Mouse (Mus musculus) myocyte (in vitro differentiated cells): ENCODE data around the gene Nppb. TPM values are rescaled to one million over a fixed set of nuclear protein-coding genes. Genes with fewer than 3 reads are reported as not detected.

Experiments used
- H3K27me3 ChIP-seq: one replicate; pipeline ENCODE4 v1.6.1; 2011; ENCODE audit not compliant: control insufficient read depth, insufficient read depth, insufficient read length
- H3K36me3 ChIP-seq: one replicate; pipeline ENCODE4 v1.6.1; 2011; ENCODE audit not compliant: control insufficient read depth, insufficient read depth
- H3K4me2 ChIP-seq: one replicate; pipeline ENCODE4 v1.6.1; 2011; ENCODE audit warnings: low read depth, control low read depth
- H3K4me3 ChIP-seq: one replicate; pipeline ENCODE4 v1.5.1; 2011; ENCODE audit warnings: mild to moderate bottlenecking, control low read depth, moderate library complexity
- H3K79me2 ChIP-seq: one replicate; pipeline ENCODE4 v1.6.1; 2011; ENCODE audit not compliant: control insufficient read depth, insufficient read depth
- H3ac ChIP-seq: one replicate; pipeline ENCODE4 v1.6.1; 2011; ENCODE audit not compliant: control insufficient read depth, insufficient read length
- CEBPB ChIP-seq: IDR thresholded peaks from 2 replicates; pipeline ENCODE4 v1.6.1; 2011; ENCODE audit warnings: mild to moderate bottlenecking, moderate library complexity; ENCODE audit not compliant: poor library complexity, insufficient read depth, severe bottlenecking
- E2F4 ChIP-seq: IDR thresholded peaks from one replicate; pipeline ENCODE4 v1.6.1; 2011; ENCODE audit warnings: mild to moderate bottlenecking, control low read depth, moderate library complexity; ENCODE audit not compliant: insufficient read depth
- MAX ChIP-seq: IDR thresholded peaks from one replicate; pipeline ENCODE4 v1.6.1; 2011; ENCODE audit warnings: low read depth, mild to moderate bottlenecking, control low read depth
- MYOD1 ChIP-seq, 3 experiments: IDR thresholded peaks; one replicate each; pipeline ENCODE4 v1.6.1; 2011; ENCODE audit warnings: control low read depth in 2 of 3, low read depth in 2 of 3, mild to moderate bottlenecking in 2 of 3, moderate library complexity in 1 of 3; ENCODE audit not compliant: insufficient read length in 2 of 3, control insufficient read depth in 1 of 3
- MYOG ChIP-seq, 3 experiments: IDR thresholded peaks; one replicate each; pipeline ENCODE4 v1.6.1; 2011; ENCODE audit warnings: control low read depth in 2 of 3, low read depth in 2 of 3, mild to moderate bottlenecking in 2 of 3; ENCODE audit not compliant: insufficient read length in 2 of 3, control insufficient read depth in 1 of 3, insufficient read depth in 1 of 3
- POLR2A ChIP-seq: IDR thresholded peaks from one replicate; pipeline ENCODE4 v1.6.1; 2011; ENCODE audit warnings: low read depth, mild to moderate bottlenecking, control low read depth, moderate library complexity; ENCODE audit not compliant: insufficient read length
- POLR2AphosphoS2 ChIP-seq: IDR thresholded peaks from one replicate; pipeline ENCODE4 v1.6.1; 2011; ENCODE audit warnings: low read depth, control low read depth; ENCODE audit not compliant: insufficient read length
- REST ChIP-seq: IDR thresholded peaks from one replicate; pipeline ENCODE4 v1.6.1; 2011; ENCODE audit warnings: mild to moderate bottlenecking, control low read depth, moderate library complexity; ENCODE audit not compliant: insufficient read depth, insufficient read length
- SRF ChIP-seq: IDR thresholded peaks from one replicate; pipeline ENCODE4 v1.6.1; 2011; ENCODE audit warnings: low read depth; ENCODE audit not compliant: control insufficient read depth, insufficient read length
- TCF12 ChIP-seq: IDR thresholded peaks from one replicate; pipeline ENCODE4 v1.6.1; 2011; ENCODE audit warnings: mild to moderate bottlenecking, control low read depth; ENCODE audit not compliant: poor library complexity, insufficient read depth, severe bottlenecking
- TCF3 ChIP-seq: IDR thresholded peaks from one replicate; pipeline ENCODE4 v1.6.1; 2011; ENCODE audit warnings: low read depth, control low read depth; ENCODE audit not compliant: insufficient read length
- USF1 ChIP-seq: IDR thresholded peaks from one replicate; pipeline ENCODE4 v1.6.1; 2011; ENCODE audit warnings: low read depth, mild to moderate bottlenecking, control low read depth, moderate library complexity
- polyA plus RNA-seq: library from polyadenylated mRNA; unstranded; fragments of >200 nt; fragmentation: generic; extraction: Trizol; gene quantifications from one replicate; pipeline ENCODE4 v1.2.1, GENCODE M21; 2012; ENCODE audit warnings: missing spikeins

Nppb gene
- polyA plus RNA-seq, 1 experiment: 0.26 TPM

DNA sequence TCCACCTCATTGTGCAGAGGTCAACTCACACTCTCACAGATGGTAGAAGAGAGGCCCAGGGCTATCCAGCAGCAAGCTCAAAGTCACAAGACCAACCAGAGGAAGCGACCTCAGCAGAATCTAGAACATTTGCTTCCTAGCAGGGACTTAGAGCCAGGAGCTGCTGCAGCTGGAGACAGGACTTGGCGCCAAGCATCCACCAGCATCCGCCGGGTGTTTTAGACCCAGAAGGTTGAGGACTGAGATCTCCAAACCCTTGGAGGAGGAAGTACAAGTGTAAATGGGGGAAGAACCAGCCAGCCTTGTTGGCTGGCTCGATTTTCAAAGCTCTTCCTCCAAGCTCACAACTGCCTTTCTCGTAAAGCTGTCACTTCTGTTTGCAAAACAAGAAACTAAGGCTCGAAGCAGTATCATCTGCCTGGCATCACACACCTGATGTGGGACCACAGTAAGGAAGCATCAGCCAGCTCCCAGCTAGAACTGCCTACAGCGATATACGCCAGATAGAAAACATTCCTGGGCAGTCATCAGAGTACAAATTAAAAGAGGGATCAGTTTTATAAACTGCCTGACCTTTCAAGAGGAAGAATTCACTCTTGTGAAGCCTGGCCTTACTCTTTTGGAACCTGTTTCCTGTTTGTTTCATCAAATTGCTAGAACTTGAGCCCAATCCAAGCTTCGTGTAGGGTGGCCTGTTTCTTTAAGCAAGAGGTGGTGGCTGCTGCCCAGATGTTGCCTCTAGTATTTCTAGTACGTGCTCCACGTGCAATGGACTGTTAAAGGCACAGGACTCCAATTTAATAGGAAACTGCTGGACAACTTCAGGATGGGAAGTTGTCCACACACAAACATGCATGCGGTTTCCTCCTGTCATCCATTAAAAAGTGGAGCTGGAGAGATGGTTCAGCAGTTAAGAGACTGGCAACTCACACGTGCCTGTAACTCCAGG lies 47.2 kb upstream of the Nppb start:
- no peak overlapping the region for H3ac ChIP-seq

DNA sequence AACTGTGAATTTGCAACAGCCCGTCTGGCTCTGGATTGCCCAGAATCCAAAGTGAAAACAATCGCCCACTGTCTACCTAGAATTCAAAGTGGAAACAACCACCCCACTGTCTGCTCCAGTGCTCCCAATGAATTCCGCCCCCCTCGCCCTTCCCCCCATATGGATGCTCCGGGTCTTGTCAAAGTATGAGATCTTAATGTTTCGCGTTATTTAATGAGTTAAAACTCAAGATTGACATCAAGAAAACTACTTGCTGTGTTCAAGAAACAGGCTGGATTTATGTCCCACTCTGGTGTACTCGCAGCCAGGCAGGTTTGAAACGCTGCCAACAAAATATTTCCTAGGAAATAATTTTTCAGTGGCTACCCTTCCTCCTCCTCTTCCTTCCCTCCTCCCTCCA lies 45.5 kb upstream of the Nppb start:
- H3K79me2 ChIP-seq: peaks cover 32% of the 10 kb centered on the region
- H3K4me2 ChIP-seq: peak overlapping the region; percentile 99
- H3K36me3 ChIP-seq: no peaks in the 10 kb centered on the region
- TF ChIP-seq TCF3 (no peak), CEBPB (no peak), SRF (no peak), REST (no peak), MAX (no peak), MYOD1 (IDR thresholded peaks at IDR 0.05; ENCODE audit: control insufficient read depth in 1 of 3, insufficient read length in 2 of 3, low read depth in 2 of 3) (no peak), E2F4 (no peak), MYOG (IDR thresholded peaks at IDR 0.05; ENCODE audit: control insufficient read depth in 1 of 3, insufficient read depth in 1 of 3, insufficient read length in 2 of 3, low read depth in 2 of 3) (no peak), POLR2A (no peak), POLR2AphosphoS2 (no peak), USF1 (no peak), TCF12 (no peak)
- H3ac ChIP-seq: peak overlapping the region; percentile 99
- no peaks in the 10 kb centered on the region for H3K27me3 ChIP-seq
- peak overlapping the region; percentile 31 for H3K4me3 ChIP-seq

More for the DNA sequence above, 47.2 kb upstream of the Nppb start:
- TF ChIP-seq REST (no peak), TCF12 (no peak), SRF (no peak), MYOG (IDR thresholded peaks at IDR 0.05; ENCODE audit: control insufficient read depth in 1 of 3, insufficient read depth in 1 of 3, insufficient read length in 2 of 3, low read depth in 2 of 3) (no peak), USF1 (no peak), CEBPB (no peak), POLR2AphosphoS2 (no peak), POLR2A (no peak), TCF3 (no peak)
- H3K4me3 ChIP-seq: no peak overlapping the region
- H3K27me3 ChIP-seq: no peaks in the 10 kb centered on the region
- H3K4me2 ChIP-seq: peak overlapping the region; percentile 26
- H3K79me2 ChIP-seq: peaks cover 35% of the 10 kb centered on the region
- no peaks in the 10 kb centered on the region for H3K36me3 ChIP-seq

DNA sequence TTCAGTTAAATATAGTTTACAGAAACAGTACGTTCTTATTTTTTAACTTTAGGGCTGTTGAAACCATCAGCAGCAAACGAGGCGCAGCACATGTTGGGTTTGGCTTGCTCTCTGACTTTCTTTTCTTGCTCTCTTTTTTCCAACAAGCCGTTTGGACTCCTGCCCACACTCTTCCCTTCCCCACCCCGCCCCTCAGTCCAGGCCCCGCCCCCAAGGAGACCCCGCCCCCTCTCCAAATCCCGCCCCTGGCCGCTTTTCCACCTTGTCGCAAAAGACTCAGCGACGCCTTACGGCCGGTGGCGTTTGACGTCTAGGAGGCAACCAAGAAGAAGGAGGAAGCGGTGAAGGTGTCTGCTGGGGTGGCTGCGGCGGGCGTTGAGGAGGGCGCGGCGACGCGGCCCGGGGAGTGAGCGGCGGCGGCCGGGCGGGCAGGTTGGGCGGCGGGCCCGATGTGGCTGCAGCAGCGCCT lies 45.0 kb upstream of the Nppb start, which contains the start of gene 2510039O18Rik:
Gene 2510039O18Rik, plus strand, starts transcription at position 320 of the 469 bp plus-strand sequence.
- Histone ChIP-seq H3K4me3 (peak within 1 kb of the TSS; percentile 31), H3K27me3 (no peaks in the 10 kb centered on the region), H3ac (peak within 1 kb of the TSS; percentile 99), H3K4me2 (peak within 1 kb of the TSS; percentile 99), H3K36me3 (peaks cover 4% of the 10 kb centered on the region), H3K79me2 (peaks cover 27% of the 10 kb centered on the region)
- TF ChIP-seq TCF3 (no peak), POLR2A (peak; percentile 77), POLR2AphosphoS2 (peak; percentile 73), USF1 (no peak)

DNA sequence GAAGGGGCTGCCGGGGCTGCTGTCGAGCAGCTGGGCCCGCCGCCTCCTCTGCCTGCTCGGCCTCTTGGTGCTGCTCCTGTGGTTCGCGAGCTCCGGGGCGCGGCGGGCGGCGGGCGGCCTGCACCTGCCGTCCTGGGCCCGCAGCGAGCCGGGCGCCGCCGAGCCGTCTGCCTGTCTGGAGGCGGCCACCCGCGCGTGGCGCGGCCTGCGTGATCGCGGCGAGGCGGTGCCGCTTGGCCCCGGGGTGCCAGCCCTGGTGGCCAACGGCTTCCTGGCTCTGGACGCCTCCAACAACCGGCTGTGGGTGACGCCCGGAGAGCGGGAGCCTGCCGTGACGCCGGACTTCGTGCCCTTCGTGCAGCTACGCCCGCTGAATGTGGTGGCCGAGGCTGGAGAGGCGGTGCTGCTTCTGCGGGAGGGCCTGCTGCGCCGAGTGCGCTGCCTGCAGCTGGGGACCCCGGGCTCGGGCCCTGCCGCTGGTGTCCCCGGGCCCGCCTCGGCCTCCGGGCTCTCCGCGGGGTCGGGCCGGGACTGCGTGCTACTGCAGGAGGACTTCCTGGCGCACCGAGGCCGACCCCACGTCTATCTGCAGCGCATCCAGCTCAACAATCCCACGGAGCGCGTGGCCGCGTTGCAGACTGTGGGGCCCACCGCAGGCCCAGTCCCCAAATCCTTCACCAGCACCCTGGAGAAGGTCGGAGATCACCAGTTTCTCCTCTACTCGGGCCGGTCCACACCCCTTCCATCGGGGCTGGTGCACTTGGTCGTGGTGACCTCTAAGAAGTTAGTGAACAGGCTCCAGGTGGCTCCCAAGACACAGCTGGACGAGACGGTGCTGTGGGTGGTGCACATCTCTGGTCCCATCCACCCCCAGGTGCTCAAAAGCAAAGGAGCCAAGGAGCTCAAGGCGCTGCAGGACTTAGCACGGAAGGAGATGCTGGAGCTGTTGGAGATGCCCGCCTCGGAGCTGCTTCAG lies 44.3 kb upstream of the Nppb start:
- Histone ChIP-seq H3K36me3 (peaks cover 6% of the 10 kb centered on the region), H3K4me3 (peak overlapping the region; percentile 31), H3ac (peak overlapping the region; percentile 99), H3K79me2 (peaks cover 22% of the 10 kb centered on the region), H3K4me2 (peak overlapping the region; percentile 90), H3K27me3 (no peaks in the 10 kb centered on the region)
- TF ChIP-seq CEBPB (no peak), POLR2A (peak; percentile 17), POLR2AphosphoS2 (no peak), MYOD1 (IDR thresholded peaks at IDR 0.05; ENCODE audit: control insufficient read depth in 1 of 3, insufficient read length in 2 of 3, low read depth in 2 of 3) (peak in 2 of 3 experiments; percentile 1 to 4)
